Mouse (Mus musculus) embryonic fibroblast, embryonic 13.5 days (primary cell): Measurements from ENCODE around the gene Frmd4b.

Source experiments
- CTCF ChIP-seq: IDR thresholded peaks from 2 replicates; pipeline ENCODE4 v1.5.1; 2011; ENCODE audit warnings: mild to moderate bottlenecking, control low read depth, low read length, moderate library complexity, borderline replicate concordance; ENCODE audit not compliant: insufficient read depth
- POLR2A ChIP-seq: IDR thresholded peaks from 2 replicates; pipeline ENCODE4 v1.6.1; 2011; ENCODE audit warnings: low read depth, mild to moderate bottlenecking, control low read depth, low read length, moderate library complexity

GRCm38 (mm10) chr6:97576565-97577346, 40.6 kb downstream of the Frmd4b start:
- TF ChIP-seq CTCF (no peak), POLR2A (no peak)
